Mouse (Mus musculus) hindbrain, embryonic 11.5 days (tissue): ENCODE measurements around the gene 1700001P01Rik. TPM values are rescaled to one million over a fixed set of nuclear protein-coding genes. Genes with fewer than 3 reads are reported as not detected.

Experiments
- ATAC-seq: fragments of 200-750 bp; cut with Nextera tagmentation; 2 replicates; pipeline ENCODE4 v1.8.0; 2017; ENCODE audit warnings: mild to moderate bottlenecking, moderate TSS enrichment, moderate library complexity; ENCODE audit not compliant: low FRiP score
- DNase-seq: peaks from one replicate; pipeline ENCODE4 v3.0.0-alpha.2; 2015; ENCODE audit warnings: low spot score
- H3K27ac ChIP-seq: fragments of 300-500 bp; sonication (generic); 2 replicates; pipeline ENCODE4 v1.5.1; 2014; ENCODE audit warnings: mild to moderate bottlenecking, low read depth, low read length
- H3K27me3 ChIP-seq: fragments of 300-500 bp; sonication (generic); 2 replicates; pipeline ENCODE4 v1.6.1; 2014; ENCODE audit warnings: mild to moderate bottlenecking, low read length, moderate library complexity, mixed read lengths; ENCODE audit not compliant: control insufficient read depth, insufficient read depth
- H3K36me3 ChIP-seq: fragments of 300-500 bp; sonication (generic); 2 replicates; pipeline ENCODE4 v1.6.1; 2014; ENCODE audit warnings: mild to moderate bottlenecking, low read length, moderate library complexity, mixed read lengths; ENCODE audit not compliant: control insufficient read depth, insufficient read depth
- H3K4me1 ChIP-seq: fragments of 300-500 bp; sonication (generic); replicated peaks from 2 replicates; pipeline ENCODE4 v1.6.1; 2014; ENCODE audit warnings: low read length, mixed read lengths; ENCODE audit not compliant: control insufficient read depth, insufficient read depth
- H3K4me2 ChIP-seq: fragments of 300-500 bp; sonication (generic); replicated peaks from 2 replicates; pipeline ENCODE4 v1.6.1; 2014; ENCODE audit warnings: mild to moderate bottlenecking, low read depth, low read length
- H3K4me3 ChIP-seq: fragments of 300-500 bp; sonication (generic); 2 replicates; pipeline ENCODE4 v1.5.1; 2014; ENCODE audit warnings: low read depth, low read length
- H3K9ac ChIP-seq: fragments of 300-500 bp; sonication (generic); 2 replicates; pipeline ENCODE4 v1.6.1; 2014; ENCODE audit warnings: low read depth, low read length
- H3K9me3 ChIP-seq: fragments of 300-500 bp; sonication (generic); 2 replicates; pipeline ENCODE4 v1.6.1; 2016; ENCODE audit warnings: low read length; ENCODE audit not compliant: control insufficient read depth
- WGBS: fragments of 180-500 bp; shearing (Covaris S2); extraction: QIAGEN DNeasy Blood & Tissue Kit; methylation state at CpG from one replicate; pipeline ENCODE4 v1.1.7; 2014; 5-methylcytosine and 5-hydroxymethylcytosine counted together
- polyA plus RNA-seq: library from polyadenylated mRNA; unstranded; fragments of >200 nt; fragmentation: Nextera tagmentation; extraction: Ambion mirVana; gene quantifications from 2 replicates; pipeline ENCODE4 v1.2.1, GENCODE M21; 2014

The 1700001P01Rik gene
- polyA plus RNA-seq: 0.39 and 0.60 TPM in 2 replicates

- Histone ChIP-seq H3K9me3 (no peaks in the 10 kb centered on the region), H3K36me3 (peaks cover 16% of the 10 kb centered on the region; the same call in 1 of the 2 replicates), H3K4me1 (peaks cover 3% of the 10 kb centered on the region; the same call in 1 of the 2 replicates), H3K27ac (no peak within 1 kb of the TSS), H3K4me2 (no peak within 1 kb of the TSS), H3K4me3 (no peak within 1 kb of the TSS), H3K9ac (no peak within 1 kb of the TSS), H3K27me3 (no peaks in the 10 kb centered on the region)
- ATAC-seq (no peak), DNase-seq (peak; percentile 13)
- WGBS: 38% methylated on average over 17 of the region's 17 CpGs
Measured at GRCm38 (mm10) chr11:97775808-97776496, at the start of gene 1700001P01Rik. 1700001P01Rik (minus strand) TSS chr11:97775918.

- H3K36me3 ChIP-seq: no peaks in the 10 kb centered on the region; the same call in 1 of the 2 replicates
Measured at GRCm38 (mm10) chr11:97825295-97825694, 49.6 kb upstream of the 1700001P01Rik start.

GRCm38 (mm10) chr11:97824895-97825294, 49.2 kb upstream of the 1700001P01Rik start:
- Histone ChIP-seq H3K9ac (no peak overlapping the region), H3K9me3 (no peaks in the 10 kb centered on the region), H3K27ac (no peak overlapping the region), H3K4me3 (no peak overlapping the region), H3K4me2 (no peak overlapping the region), H3K27me3 (no peaks in the 10 kb centered on the region), H3K4me1 (no peaks in the 10 kb centered on the region), H3K36me3 (no peaks in the 10 kb centered on the region; the same call in 1 of the 2 replicates)
- no peak for ATAC-seq
- WGBS: 83% methylated on average over 6 of the region's 6 CpGs
- DNase-seq: no peak

More at GRCm38 (mm10) chr11:97825295-97825694, 49.6 kb upstream of the 1700001P01Rik start:
- H3K27me3 ChIP-seq: no peaks in the 10 kb centered on the region
- no peaks in the 10 kb centered on the region for H3K9me3 ChIP-seq
- no peaks in the 10 kb centered on the region for H3K4me1 ChIP-seq
- no peak overlapping the region for H3K4me2 ChIP-seq
- no peak overlapping the region for H3K27ac ChIP-seq
- no peak overlapping the region for H3K4me3 ChIP-seq
- no peak for ATAC-seq
- WGBS: 88% methylated on average over 10 of the region's 10 CpGs
- no peak for DNase-seq
- H3K9ac ChIP-seq: no peak overlapping the region

GRCm38 (mm10) chr11:97824168-97824567, 48.5 kb upstream of the 1700001P01Rik start:
- H3K9me3 ChIP-seq: no peaks in the 10 kb centered on the region
- no peaks in the 10 kb centered on the region for H3K27me3 ChIP-seq
- no peak overlapping the region for H3K4me3 ChIP-seq
- no peak overlapping the region for H3K27ac ChIP-seq
- no peak overlapping the region for H3K4me2 ChIP-seq
- H3K36me3 ChIP-seq: no peaks in the 10 kb centered on the region; the same call in 1 of the 2 replicates
- ATAC-seq (no peak), DNase-seq (no peak)
- no peaks in the 10 kb centered on the region for H3K4me1 ChIP-seq
- WGBS: 97% methylated on average over 11 of the region's 11 CpGs
- no peak overlapping the region for H3K9ac ChIP-seq

- H3K27ac ChIP-seq: no peak overlapping the region
- no peak overlapping the region for H3K4me2 ChIP-seq
- no peak overlapping the region for H3K9ac ChIP-seq
- no peak overlapping the region for H3K4me3 ChIP-seq
- WGBS: 71% methylated on average over 20 of the region's 20 CpGs
- H3K27me3 ChIP-seq: no peaks in the 10 kb centered on the region
- H3K36me3 ChIP-seq: no peaks in the 10 kb centered on the region; the same call in 1 of the 2 replicates
- ATAC-seq (no peak), DNase-seq (no peak)
- peaks cover 9% of the 10 kb centered on the region for H3K4me1 ChIP-seq
- H3K9me3 ChIP-seq: no peaks in the 10 kb centered on the region
Measured at GRCm38 (mm10) chr11:97822840-97823603, 47.3 kb upstream of the 1700001P01Rik start.

GRCm38 (mm10) chr11:97821401-97822064, 45.8 kb upstream of the 1700001P01Rik start:
- Histone ChIP-seq H3K36me3 (no peaks in the 10 kb centered on the region; the same call in 1 of the 2 replicates), H3K27me3 (no peaks in the 10 kb centered on the region), H3K4me1 (peaks cover 11% of the 10 kb centered on the region), H3K4me3 (no peak overlapping the region), H3K4me2 (no peak overlapping the region), H3K9me3 (no peaks in the 10 kb centered on the region), H3K9ac (no peak overlapping the region), H3K27ac (no peak overlapping the region)
- 95% methylated on average over 8 of the region's 8 CpGs for WGBS
- DNase-seq (no peak), ATAC-seq (no peak)

- no peak for ATAC-seq
Measured at GRCm38 (mm10) chr11:97820840-97821239, 45.1 kb upstream of the 1700001P01Rik start.

GRCm38 (mm10) chr11:97819923-97820322, 44.2 kb upstream of the 1700001P01Rik start:
- 79% methylated on average over 5 of the region's 5 CpGs for whole genome bisulfite sequencing
- DNase-seq (no peak), ATAC-seq (no peak)
- H3K9ac ChIP-seq: no peak overlapping the region
- no peaks in the 10 kb centered on the region for H3K9me3 ChIP-seq
- H3K4me1 ChIP-seq: peaks cover 11% of the 10 kb centered on the region
- no peaks in the 10 kb centered on the region for H3K27me3 ChIP-seq
- no peak overlapping the region for H3K4me3 ChIP-seq
- no peak overlapping the region for H3K4me2 ChIP-seq
- H3K36me3 ChIP-seq: no peaks in the 10 kb centered on the region; the same call in 1 of the 2 replicates
- H3K27ac ChIP-seq: no peak overlapping the region

More at GRCm38 (mm10) chr11:97820840-97821239, 45.1 kb upstream of the 1700001P01Rik start:
- H3K4me2 ChIP-seq: no peak overlapping the region
- no peaks in the 10 kb centered on the region; the same call in 1 of the 2 replicates for H3K36me3 ChIP-seq
- H3K27ac ChIP-seq: no peak overlapping the region
- H3K9me3 ChIP-seq: no peaks in the 10 kb centered on the region
- no peaks in the 10 kb centered on the region for H3K27me3 ChIP-seq
- H3K4me3 ChIP-seq: no peak overlapping the region
- H3K4me1 ChIP-seq: peaks cover 11% of the 10 kb centered on the region
- H3K9ac ChIP-seq: no peak overlapping the region
- no peak for DNase-seq
- WGBS: 73% methylated on average over 4 of the region's 4 CpGs
